Mouse (Mus musculus) CH12.LX (cell line): Measurements from ENCODE around the gene Prkag2.

Experiments used
- BHLHE40 ChIP-seq: IDR thresholded peaks from 2 replicates; pipeline ENCODE4 v1.6.1; 2011; ENCODE audit warnings: mild to moderate bottlenecking, low read depth, low read length, improper control_type of control experiment
- CHD1 ChIP-seq: IDR thresholded peaks from 2 replicates; pipeline ENCODE4 v1.6.1; 2012; ENCODE audit warnings: low read depth, low read length, improper control_type of control experiment, inconsistent platforms
- CHD2 ChIP-seq: IDR thresholded peaks from 2 replicates; pipeline ENCODE4 v1.6.1; 2011; ENCODE audit warnings: low read length, improper control_type of control experiment
- CTCF ChIP-seq, 2 experiments: IDR thresholded peaks in 1 of 2; conservative IDR thresholded peaks in 1 of 2; 2 replicates each; pipeline ENCODE4 v1.5.1; 2011 to 2012; ENCODE audit warnings: low read depth in 2 of 2, low read length in 2 of 2, improper control_type of control experiment in 1 of 2, inconsistent platforms in 1 of 2, mild to moderate bottlenecking in 1 of 2, moderate library complexity in 1 of 2
- E2F4 ChIP-seq: IDR thresholded peaks from 2 replicates; pipeline ENCODE4 v1.6.1; 2011; ENCODE audit warnings: low read depth, low read length, improper control_type of control experiment; ENCODE audit not compliant: insufficient replicate concordance
- ELF1 ChIP-seq: IDR thresholded peaks from 2 replicates; pipeline ENCODE4 v1.6.1; 2014; ENCODE audit warnings: low read depth, mild to moderate bottlenecking, inconsistent platforms, low read length, improper control_type of control experiment
- EP300 ChIP-seq: IDR thresholded peaks from 2 replicates; pipeline ENCODE4 v1.6.1; 2011; ENCODE audit warnings: low read length, improper control_type of control experiment
- MAFK ChIP-seq: IDR thresholded peaks from 2 replicates; pipeline ENCODE4 v1.6.1; 2011; ENCODE audit warnings: low read length, improper control_type of control experiment; ENCODE audit not compliant: insufficient replicate concordance
- MAX ChIP-seq: IDR thresholded peaks from 2 replicates; pipeline ENCODE4 v1.6.1; 2011; ENCODE audit warnings: low read length, improper control_type of control experiment
- NELFE ChIP-seq: IDR thresholded peaks from 2 replicates; pipeline ENCODE4 v1.6.1; 2011; ENCODE audit warnings: low read depth, low read length, improper control_type of control experiment
- POLR2A ChIP-seq: IDR thresholded peaks from 2 replicates; pipeline ENCODE4 v1.6.1; 2011; ENCODE audit warnings: low read depth, mild to moderate bottlenecking, improper control_type of control experiment, low read length
- POLR2AphosphoS2 ChIP-seq: IDR thresholded peaks from 2 replicates; pipeline ENCODE4 v1.6.1; 2011; ENCODE audit warnings: low read depth, low read length, improper control_type of control experiment
- ZC3H11A ChIP-seq: IDR thresholded peaks from 2 replicates; pipeline ENCODE4 v1.6.1; 2012; ENCODE audit warnings: low read depth, mild to moderate bottlenecking, inconsistent platforms, low read length, improper control_type of control experiment

DNA sequence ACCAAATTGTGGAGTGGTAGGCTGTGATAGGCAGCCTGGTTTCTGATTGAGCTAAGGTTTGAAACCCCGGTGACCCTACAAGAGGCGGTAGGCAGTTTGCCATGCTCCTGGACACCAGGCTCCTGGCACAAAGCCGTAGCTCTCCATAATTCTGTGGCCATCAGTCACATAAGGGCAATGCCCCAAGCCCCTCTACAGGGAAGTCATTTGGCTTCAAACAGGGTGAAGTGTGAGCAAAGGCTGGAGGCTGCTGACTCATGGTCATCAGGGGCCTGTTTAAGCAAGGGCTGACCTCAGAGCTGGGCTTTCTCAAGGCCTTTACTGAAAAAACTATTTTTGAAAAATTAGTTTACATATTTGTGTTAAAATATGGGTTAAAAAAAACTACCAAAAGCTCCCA, 246.2 kb downstream of the Prkag2 start:
- TF ChIP-seq EP300: no peak
- TF ChIP-seq ZC3H11A: no peak
- no peak for TF ChIP-seq MAX
- no peak for TF ChIP-seq CTCF (conservative IDR thresholded peaks at IDR 0.05 in 1 of 2, IDR thresholded peaks at IDR 0.05 in 1 of 2; ENCODE audit: low read depth in 2 of 2, low read length in 2 of 2)
- TF ChIP-seq POLR2A: no peak
- no peak for TF ChIP-seq E2F4
- no peak for TF ChIP-seq POLR2AphosphoS2
- TF ChIP-seq MAFK: no peak
- TF ChIP-seq ELF1: no peak
- no peak for TF ChIP-seq CHD2
- TF ChIP-seq BHLHE40: no peak
- no peak for TF ChIP-seq CHD1
- no peak for TF ChIP-seq NELFE
